Mouse (Mus musculus) stomach, embryonic 15.5 days (tissue): Measurements from ENCODE around the gene Rnf181. TPM values are rescaled to one million over a fixed set of nuclear protein-coding genes. Genes with fewer than 3 reads are reported as not detected.

Experiments
- ATAC-seq: fragments of 200-750 bp; cut with Nextera tagmentation; 2 replicates; pipeline ENCODE4 v1.8.0; 2017; ENCODE audit warnings: low read depth, moderate number of reproducible peaks, moderate TSS enrichment; ENCODE audit not compliant: insufficient read depth, low FRiP score
- H3K27ac ChIP-seq: fragments of 300-500 bp; sonication (generic); 2 replicates; pipeline ENCODE4 v1.5.1; 2015; ENCODE audit warnings: mild to moderate bottlenecking, inconsistent platforms
- H3K27me3 ChIP-seq: fragments of 300-500 bp; sonication (generic); replicated peaks from 2 replicates; pipeline ENCODE4 v1.6.1; 2015; ENCODE audit warnings: inconsistent platforms
- H3K36me3 ChIP-seq: fragments of 300-500 bp; sonication (generic); 2 replicates; pipeline ENCODE4 v1.6.1; 2015; ENCODE audit warnings: inconsistent platforms
- H3K4me1 ChIP-seq: fragments of 300-500 bp; sonication (generic); 2 replicates; pipeline ENCODE4 v1.6.1; 2015; ENCODE audit warnings: inconsistent platforms
- H3K4me2 ChIP-seq: fragments of 300-500 bp; sonication (generic); 2 replicates; pipeline ENCODE4 v1.6.1; 2015; ENCODE audit warnings: mild to moderate bottlenecking, inconsistent platforms
- H3K4me3 ChIP-seq: fragments of 300-500 bp; sonication (generic); replicated peaks from 2 replicates; pipeline ENCODE4 v1.5.1; 2015; ENCODE audit warnings: inconsistent platforms
- H3K9ac ChIP-seq: fragments of 300-500 bp; sonication (generic); 2 replicates; pipeline ENCODE4 v1.6.1; 2015; ENCODE audit warnings: inconsistent platforms
- H3K9me3 ChIP-seq: fragments of 300-500 bp; sonication (generic); 2 replicates; pipeline ENCODE4 v1.6.1; 2016; ENCODE audit warnings: inconsistent platforms
- WGBS: fragments of 180-500 bp; shearing (Covaris S2); methylation state at CpG from one replicate; pipeline ENCODE4 v1.1.7; 2015; 5-methylcytosine and 5-hydroxymethylcytosine counted together
- polyA plus RNA-seq: library from polyadenylated mRNA; unstranded; fragments of >200 nt; fragmentation: Nextera tagmentation; extraction: Ambion mirVana; gene quantifications from 2 replicates; pipeline ENCODE4 v1.2.1, GENCODE M21; 2015

Rnf181 gene
- polyA plus RNA-seq, 1 experiment from 2014 or later: 123 TPM

DNA sequence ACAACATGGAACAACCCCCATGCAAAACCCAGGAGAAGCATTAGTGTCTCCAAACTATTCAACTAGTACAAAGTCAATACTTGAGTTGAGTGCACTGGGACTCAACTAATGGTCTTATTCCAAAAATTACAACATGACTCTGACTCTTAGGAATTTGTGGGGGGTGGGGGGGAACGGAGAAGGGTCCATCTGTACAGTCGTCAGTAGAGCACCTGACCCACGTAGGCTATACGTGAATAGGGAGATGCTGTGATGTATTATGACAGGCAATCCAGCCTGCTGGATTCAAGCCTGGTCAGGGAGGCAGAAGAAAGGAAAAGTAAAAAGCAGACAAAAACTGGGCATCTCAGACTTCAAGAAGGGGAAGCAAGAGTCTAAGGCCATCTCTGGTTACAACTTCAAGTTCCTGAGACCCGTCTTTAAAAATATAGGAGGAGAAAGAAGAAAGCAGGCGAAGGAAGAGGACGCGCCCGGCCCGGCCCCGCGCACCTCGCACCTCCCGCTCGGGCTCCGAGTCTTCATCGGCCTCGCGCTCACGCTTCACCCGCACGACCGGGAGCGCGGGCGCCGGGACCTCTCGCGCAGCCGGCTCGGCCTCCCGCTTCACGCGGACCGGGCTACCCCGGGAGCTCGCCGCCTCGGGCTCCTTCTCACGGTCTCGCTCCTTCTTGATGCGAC is 22.2 kb downstream of the Rnf181 start:
- ATAC-seq: peak; percentile 27

DNA sequence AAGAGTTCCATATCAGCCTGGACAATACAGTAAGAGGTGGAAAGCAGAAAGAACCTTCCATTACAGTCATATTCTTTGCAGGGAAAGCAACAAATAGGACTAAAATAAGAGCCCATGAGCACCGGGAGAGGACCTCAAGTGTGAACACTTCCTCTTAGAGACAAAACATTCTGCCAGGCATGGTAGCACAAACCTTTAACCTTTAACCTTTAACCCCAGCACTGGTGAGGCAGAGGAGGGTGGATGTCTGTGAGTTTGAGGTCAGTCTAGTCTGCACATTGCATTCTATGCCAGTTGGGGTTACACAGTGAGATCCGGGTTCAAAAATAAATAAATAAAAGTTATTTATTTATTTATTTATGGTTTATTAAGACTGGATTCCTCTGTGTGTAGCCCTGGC is 26.3 kb downstream of the Rnf181 start:
- H3K4me1 ChIP-seq: peaks cover 11% of the 10 kb centered on the region; the same call in 1 of the 2 replicates
- WGBS: 61% methylated on average over 2 of the region's 2 CpGs
- H3K4me3 ChIP-seq: no peak overlapping the region
- no peak for ATAC-seq
- H3K27me3 ChIP-seq: no peaks in the 10 kb centered on the region
- no peak overlapping the region for H3K9ac ChIP-seq
- no peaks in the 10 kb centered on the region for H3K9me3 ChIP-seq
- no peak overlapping the region for H3K27ac ChIP-seq
- peaks cover 19% of the 10 kb centered on the region for H3K36me3 ChIP-seq
- H3K4me2 ChIP-seq: no peak overlapping the region

More for the DNA sequence above, 22.2 kb downstream of the Rnf181 start:
- Histone ChIP-seq H3K4me3 (peak overlapping the region; percentile 98), H3K4me2 (peak overlapping the region; percentile 85), H3K36me3 (peaks cover 9% of the 10 kb centered on the region; the same call in 1 of the 2 replicates), H3K4me1 (peaks cover 27% of the 10 kb centered on the region), H3K27ac (peak overlapping the region; percentile 72), H3K9ac (peak overlapping the region; percentile 80), H3K9me3 (no peaks in the 10 kb centered on the region), H3K27me3 (no peaks in the 10 kb centered on the region)
- under 1% methylated on average over 38 of the region's 42 CpGs for WGBS

DNA sequence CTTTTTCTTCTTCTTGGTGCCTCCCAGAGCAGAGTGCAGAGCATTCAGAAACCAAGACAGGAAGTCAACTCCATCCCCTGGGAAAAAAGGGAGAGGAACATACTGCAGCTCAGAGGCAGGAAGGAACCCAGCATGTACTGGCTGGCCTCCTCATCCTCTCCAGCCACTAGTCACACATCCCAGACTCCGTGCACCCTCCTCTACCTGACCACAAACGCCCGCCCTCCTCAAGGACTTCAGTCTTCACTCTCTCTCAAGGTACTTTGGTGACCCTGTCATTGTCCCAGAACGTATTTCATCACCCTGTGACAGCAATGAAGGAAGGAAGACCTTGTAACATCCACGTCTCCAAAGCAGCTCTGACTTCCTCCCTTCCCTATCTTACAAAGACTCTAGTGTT is 33.6 kb downstream of the Rnf181 start:
- H3K9me3 ChIP-seq: no peaks in the 10 kb centered on the region
- no peak for ATAC-seq
- H3K9ac ChIP-seq: no peak overlapping the region
- WGBS: 69% methylated on average over 5 of the region's 5 CpGs
- H3K36me3 ChIP-seq: peaks cover 51% of the 10 kb centered on the region
- no peak overlapping the region for H3K4me3 ChIP-seq
- H3K27ac ChIP-seq: no peak overlapping the region
- H3K4me2 ChIP-seq: no peak overlapping the region
- no peaks in the 10 kb centered on the region for H3K4me1 ChIP-seq
- H3K27me3 ChIP-seq: no peaks in the 10 kb centered on the region

GRCm38 (mm10) chr6:72330133-72330532 is 36.6 kb downstream of the Rnf181 start:
- WGBS: 90% methylated on average over 4 of the region's 4 CpGs
- Histone ChIP-seq H3K27me3 (no peaks in the 10 kb centered on the region), H3K4me3 (no peak overlapping the region), H3K4me1 (no peaks in the 10 kb centered on the region), H3K36me3 (peaks cover 51% of the 10 kb centered on the region), H3K4me2 (no peak overlapping the region), H3K9ac (no peak overlapping the region), H3K27ac (no peak overlapping the region), H3K9me3 (no peaks in the 10 kb centered on the region)
- ATAC-seq: no peak

- no peak overlapping the region for H3K4me3 ChIP-seq
- 86% methylated on average over 5 of the region's 5 CpGs for WGBS
- no peaks in the 10 kb centered on the region for H3K9me3 ChIP-seq
- ATAC-seq: no peak
- peaks cover 51% of the 10 kb centered on the region for H3K36me3 ChIP-seq
- no peak overlapping the region for H3K4me2 ChIP-seq
- no peaks in the 10 kb centered on the region for H3K4me1 ChIP-seq
- no peaks in the 10 kb centered on the region for H3K27me3 ChIP-seq
- no peak overlapping the region for H3K9ac ChIP-seq
- H3K27ac ChIP-seq: no peak overlapping the region
Measured at GRCm38 (mm10) chr6:72329019-72329418, 37.7 kb downstream of the Rnf181 start.

- Histone ChIP-seq H3K4me1 (no peaks in the 10 kb centered on the region), H3K9ac (no peak overlapping the region), H3K36me3 (peaks cover 45% of the 10 kb centered on the region), H3K9me3 (no peaks in the 10 kb centered on the region), H3K27me3 (no peaks in the 10 kb centered on the region), H3K27ac (no peak overlapping the region), H3K4me3 (no peak overlapping the region), H3K4me2 (no peak overlapping the region)
- ATAC-seq: peak; percentile 87
- 57% methylated on average over 6 of the region's 6 CpGs for WGBS
Measured at GRCm38 (mm10) chr6:72326274-72326673, 40.5 kb downstream of the Rnf181 start.

- no peak overlapping the region for H3K4me3 ChIP-seq
- H3K9ac ChIP-seq: no peak overlapping the region
- peak; percentile 77; the same call in 1 of the 2 replicates for ATAC-seq
- peaks cover 58% of the 10 kb centered on the region for H3K36me3 ChIP-seq
- H3K9me3 ChIP-seq: no peaks in the 10 kb centered on the region
- 82% methylated on average over 6 of the region's 6 CpGs for WGBS
- no peak overlapping the region for H3K4me2 ChIP-seq
- H3K27me3 ChIP-seq: no peaks in the 10 kb centered on the region
- H3K27ac ChIP-seq: no peak overlapping the region
- no peaks in the 10 kb centered on the region for H3K4me1 ChIP-seq
Measured at GRCm38 (mm10) chr6:72323786-72324508, 42.8 kb downstream of the Rnf181 start.

GRCm38 (mm10) chr6:72322936-72323335 is 43.8 kb downstream of the Rnf181 start:
- no peak overlapping the region for H3K4me2 ChIP-seq
- WGBS: 97% methylated on average over 3 of the region's 3 CpGs
- peaks cover 55% of the 10 kb centered on the region for H3K36me3 ChIP-seq

GRCm38 (mm10) chr6:72319019-72319418 is 47.7 kb downstream of the Rnf181 start:
- Histone ChIP-seq H3K9ac (no peak overlapping the region), H3K27ac (no peak overlapping the region), H3K27me3 (no peaks in the 10 kb centered on the region), H3K4me1 (no peaks in the 10 kb centered on the region), H3K9me3 (no peaks in the 10 kb centered on the region), H3K4me2 (no peak overlapping the region), H3K36me3 (peaks cover 40% of the 10 kb centered on the region), H3K4me3 (no peak overlapping the region)
- no peak for ATAC-seq
- WGBS: 81% methylated on average over 11 of the region's 11 CpGs

More at GRCm38 (mm10) chr6:72322936-72323335, 43.8 kb downstream of the Rnf181 start:
- Histone ChIP-seq H3K27me3 (no peaks in the 10 kb centered on the region), H3K27ac (no peak overlapping the region), H3K9me3 (no peaks in the 10 kb centered on the region), H3K4me1 (no peaks in the 10 kb centered on the region), H3K4me3 (no peak overlapping the region), H3K9ac (no peak overlapping the region)
- no peak for ATAC-seq

DNA sequence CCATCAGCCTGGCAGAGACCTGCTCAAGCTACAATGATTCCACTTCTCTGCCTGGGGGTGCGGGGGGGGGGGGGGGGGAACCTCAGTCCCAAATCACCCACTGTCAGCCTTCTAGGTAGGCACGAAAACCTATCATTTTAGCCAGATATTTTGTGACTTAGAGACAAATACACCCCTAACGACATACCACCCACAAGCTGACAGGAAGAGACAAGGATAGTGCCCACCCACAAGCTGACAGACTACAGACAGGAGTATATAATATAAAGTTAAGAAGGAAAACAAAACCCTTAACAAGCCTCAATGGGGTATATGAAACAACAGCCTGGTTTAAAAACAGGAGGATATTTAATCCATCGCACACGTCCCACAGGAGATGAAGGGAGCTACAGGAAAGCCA is 48.3 kb downstream of the Rnf181 start:
- H3K27me3 ChIP-seq: no peaks in the 10 kb centered on the region
- ATAC-seq: no peak
- H3K4me2 ChIP-seq: no peak overlapping the region
- H3K4me3 ChIP-seq: no peak overlapping the region
- H3K27ac ChIP-seq: no peak overlapping the region
- H3K4me1 ChIP-seq: no peaks in the 10 kb centered on the region
- H3K9ac ChIP-seq: no peak overlapping the region
- no peaks in the 10 kb centered on the region for H3K9me3 ChIP-seq
- H3K36me3 ChIP-seq: peaks cover 37% of the 10 kb centered on the region
- WGBS: 86% methylated on average over 4 of the region's 5 CpGs

DNA sequence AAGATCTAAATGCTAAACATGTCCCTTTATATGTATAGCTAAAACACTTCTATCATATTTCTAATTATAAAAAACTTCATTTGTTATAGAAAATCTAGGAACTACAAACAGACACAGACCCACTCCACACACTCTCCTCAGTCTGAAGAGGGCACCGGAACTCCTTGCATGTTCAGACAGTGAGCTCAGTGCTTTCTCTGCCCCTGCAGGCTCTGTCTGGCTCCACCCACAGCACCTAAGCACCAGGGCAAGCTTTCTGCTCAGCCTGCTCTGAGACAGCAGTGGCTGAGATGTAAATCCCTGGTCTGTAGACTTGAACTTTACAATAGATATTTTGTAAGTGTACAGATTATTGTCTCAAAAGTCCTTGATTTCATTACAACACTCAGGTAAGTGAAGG is 50.7 kb downstream of the Rnf181 start:
- H3K4me2 ChIP-seq: no peak overlapping the region
- H3K9ac ChIP-seq: no peak overlapping the region
- 67% methylated on average over 1 of the region's 1 CpGs for WGBS
- no peaks in the 10 kb centered on the region for H3K9me3 ChIP-seq
- H3K4me3 ChIP-seq: no peak overlapping the region
- H3K36me3 ChIP-seq: peaks cover 28% of the 10 kb centered on the region
- H3K4me1 ChIP-seq: no peaks in the 10 kb centered on the region
- H3K27me3 ChIP-seq: no peaks in the 10 kb centered on the region
- ATAC-seq: no peak
- no peak overlapping the region for H3K27ac ChIP-seq

- Histone ChIP-seq H3K4me3 (no peak overlapping the region), H3K27ac (no peak overlapping the region), H3K9ac (no peak overlapping the region), H3K36me3 (peaks cover 23% of the 10 kb centered on the region), H3K4me1 (no peaks in the 10 kb centered on the region), H3K9me3 (no peaks in the 10 kb centered on the region), H3K4me2 (no peak overlapping the region), H3K27me3 (no peaks in the 10 kb centered on the region)
- WGBS: 84% methylated on average over 2 of the region's 2 CpGs
- ATAC-seq: no peak
Measured at GRCm38 (mm10) chr6:72315384-72315783, 51.4 kb downstream of the Rnf181 start.
